Mouse (Mus musculus) heart, adult 2 months (tissue): ENCODE measurements at regions not wholly inside any gene's neighbourhood (a gene's known extent, or its start where the extent isn't known, plus 50 kb on each side); places are given as distances from the start of the nearest gene placed in this dataset.

ENCODE experiments used
- DNase-seq, 2 experiments: peaks; one replicate each; pipeline ENCODE4 v3.0.0; 2021
- H3K27ac ChIP-seq: fragments of 200-600 bp; 2 replicates; pipeline ENCODE4 v1.8.1; 2022
- H3K27me3 ChIP-seq: fragments of 200-500 bp; 2 replicates; pipeline ENCODE4 v1.6.1; 2012; ENCODE audit warnings: mild to moderate bottlenecking, low read length, inconsistent platforms, mixed read lengths; ENCODE audit not compliant: control insufficient read depth, insufficient read depth
- H3K36me3 ChIP-seq: fragments of 200-500 bp; 2 replicates; pipeline ENCODE4 v1.6.1; 2012; ENCODE audit warnings: low read length, inconsistent platforms; ENCODE audit not compliant: control insufficient read depth, insufficient read depth
- H3K4me1 ChIP-seq: fragments of 200-500 bp; 2 replicates; pipeline ENCODE4 v1.6.1; 2011; ENCODE audit warnings: low read length; ENCODE audit not compliant: control insufficient read depth, insufficient read depth
- H3K4me3 ChIP-seq: fragments of 200-600 bp; 2 replicates; pipeline ENCODE4 v1.8.1; 2022
- H3K79me2 ChIP-seq: fragments of 200-500 bp; replicated peaks from 2 replicates; pipeline ENCODE4 v1.6.1; 2012; ENCODE audit warnings: mild to moderate bottlenecking, inconsistent platforms, low read length, moderate library complexity, mixed read lengths; ENCODE audit not compliant: control insufficient read depth, insufficient read depth
- H3K9ac ChIP-seq: fragments of 200-500 bp; 2 replicates; pipeline ENCODE4 v1.6.1; 2012; ENCODE audit warnings: low read depth, mild to moderate bottlenecking, control low read depth, inconsistent platforms, low read length, mixed read lengths
- CTCF ChIP-seq: fragments of 200-600 bp; IDR thresholded peaks from 2 replicates; pipeline ENCODE4 v1.8.1; 2022; ENCODE audit warnings: antibody characterized with exemption, mild to moderate bottlenecking, moderate library complexity
- EP300 ChIP-seq: fragments of 200-500 bp; IDR thresholded peaks from 2 replicates; pipeline ENCODE4 v1.6.1; 2011; ENCODE audit warnings: low read depth, low read length, control low read depth; ENCODE audit not compliant: insufficient read depth
- POLR2A ChIP-seq: fragments of 200-500 bp; IDR thresholded peaks from 2 replicates; pipeline ENCODE4 v1.6.1; 2011; ENCODE audit warnings: mild to moderate bottlenecking, low read depth, low read length, control low read depth; ENCODE audit not compliant: insufficient read depth
- WGBS: fragments of 180-500 bp; shearing (Covaris S2); methylation state at CpG from one replicate; pipeline ENCODE4 v1.1.7; 2018; 5-methylcytosine and 5-hydroxymethylcytosine counted together
- intact Hi-C: fragments of 180-260 bp; cut with DNase I; formaldehyde crosslinking; loops from one replicate; pipeline ENCODE4 v1.15.1; 2025

DNA sequence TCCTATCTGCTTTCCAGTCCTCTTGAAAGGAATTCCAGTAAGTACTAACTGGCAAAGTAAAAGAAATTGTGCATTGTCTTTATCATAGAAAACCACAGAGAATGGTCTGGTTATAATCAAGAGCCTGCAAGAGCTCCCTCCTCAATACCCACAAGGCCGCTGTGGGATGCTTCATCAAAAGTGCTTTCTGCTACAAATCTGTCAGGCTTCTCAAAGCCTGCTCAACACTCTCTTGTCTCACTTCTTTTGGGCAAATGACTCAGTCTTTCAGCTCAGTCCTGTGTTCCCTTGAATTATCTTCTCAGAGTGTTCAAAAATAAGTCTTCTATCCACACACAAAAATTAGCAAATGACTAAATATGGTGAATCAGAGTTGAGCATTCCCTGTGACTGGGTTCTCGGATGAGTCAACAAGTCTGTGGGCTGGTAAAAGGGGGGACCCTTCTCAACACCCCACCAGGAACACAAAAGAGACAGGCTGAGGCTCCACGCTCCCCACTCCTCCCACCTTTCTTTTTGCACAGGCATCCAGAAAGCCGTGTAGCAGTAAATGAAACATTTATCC is 81.8 kb downstream of the Hlx start:
- H3K27me3 ChIP-seq = no peaks in the 10 kb centered on the region
- no peak for TF ChIP-seq CTCF
- no peak for TF ChIP-seq EP300
- no peak for TF ChIP-seq POLR2A
- 89% methylated on average over 4 of the region's 4 CpGs for WGBS
- no peak overlapping the region for H3K27ac ChIP-seq
- DNase-seq = no peak
- no peaks in the 10 kb centered on the region for H3K4me1 ChIP-seq
- H3K36me3 ChIP-seq = no peaks in the 10 kb centered on the region
- no peaks in the 10 kb centered on the region for H3K79me2 ChIP-seq
- no peak overlapping the region for H3K4me3 ChIP-seq
- H3K9ac ChIP-seq = no peak overlapping the region
- intact Hi-C loops = no loop called here

DNA sequence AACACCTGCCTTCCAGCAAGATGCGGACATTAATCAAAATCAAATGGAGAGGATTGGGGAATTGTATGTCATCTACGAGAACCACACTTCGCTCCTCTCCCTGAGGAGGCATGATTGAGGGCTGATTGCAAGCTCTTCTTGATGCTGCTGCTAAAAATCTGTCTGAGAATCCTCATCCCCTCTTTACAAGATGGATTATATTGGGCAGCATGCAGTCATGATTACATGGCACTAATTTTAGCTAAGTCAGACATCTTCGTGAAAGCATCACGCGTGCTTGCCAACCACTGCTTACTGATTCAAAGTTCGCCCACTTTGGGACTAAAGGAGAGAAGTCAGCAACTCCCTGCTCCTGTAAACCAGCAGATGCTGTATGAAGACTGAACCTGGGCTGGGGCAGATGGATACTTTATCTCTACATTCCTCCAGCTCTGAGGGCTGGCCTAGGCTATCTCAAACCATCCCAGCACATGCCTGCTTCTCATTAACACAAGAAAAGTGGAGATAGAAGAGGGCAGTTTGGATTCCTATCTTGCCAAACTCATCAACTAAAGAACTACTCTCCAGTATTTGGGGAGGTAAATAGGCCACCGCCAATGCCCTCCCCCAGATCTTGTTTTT is 84.4 kb downstream of the Hlx start:
- H3K36me3 ChIP-seq = no peaks in the 10 kb centered on the region
- 88% methylated on average over 8 of the region's 8 CpGs for WGBS

DNA sequence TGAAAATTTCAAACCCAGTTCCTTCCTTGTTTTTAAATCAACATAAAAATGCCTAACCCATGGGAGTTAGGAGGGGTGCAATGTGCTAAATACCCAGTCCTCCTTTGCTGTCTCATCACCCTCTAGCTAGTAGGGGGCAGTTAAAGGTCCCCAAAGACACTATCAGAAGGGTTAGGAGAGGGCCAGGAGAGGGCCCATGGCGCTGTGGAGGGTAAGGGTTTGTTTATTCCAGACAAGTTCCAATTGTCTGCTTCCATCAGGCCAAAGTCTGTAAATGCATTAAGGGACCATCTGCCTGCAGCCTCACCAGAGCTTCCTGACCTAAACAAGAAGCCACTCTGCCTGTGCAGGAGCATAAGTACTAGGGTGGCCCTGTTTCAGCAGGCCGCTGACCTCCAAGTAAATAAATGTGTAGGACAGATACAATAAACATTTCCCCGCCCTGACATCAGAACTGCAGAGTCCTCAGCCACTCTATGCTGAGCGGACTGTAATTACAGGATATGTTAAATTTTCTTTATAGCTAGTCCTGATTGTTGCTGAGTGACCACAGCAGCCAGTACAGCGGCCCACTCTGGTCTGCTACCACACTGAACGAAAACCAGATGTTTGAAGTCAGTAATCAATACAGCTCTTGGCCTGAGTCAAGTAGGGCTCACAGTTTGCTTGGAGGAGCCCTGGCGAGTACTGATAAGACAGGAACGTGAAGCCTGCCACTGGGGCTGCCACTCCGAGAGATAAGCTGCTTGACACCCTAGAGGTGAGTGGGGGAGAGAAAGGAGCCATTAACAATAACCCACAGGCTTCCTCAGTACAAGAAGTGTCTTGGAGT is 87.4 kb downstream of the Hlx start:
- Histone ChIP-seq H3K4me1 (no peaks in the 10 kb centered on the region), H3K36me3 (no peaks in the 10 kb centered on the region), H3K4me3 (no peak overlapping the region), H3K27ac (no peak overlapping the region), H3K79me2 (no peaks in the 10 kb centered on the region), H3K27me3 (no peaks in the 10 kb centered on the region), H3K9ac (no peak overlapping the region)
- no peak for TF ChIP-seq EP300
- no peak for TF ChIP-seq POLR2A
- no peak for TF ChIP-seq CTCF
- WGBS = 68% methylated on average over 9 of the region's 9 CpGs
- intact Hi-C loops = no loop called here
- DNase-seq = no peak

More for the DNA sequence above, 84.4 kb downstream of the Hlx start:
- TF ChIP-seq EP300 = no peak
- no peak for TF ChIP-seq POLR2A
- TF ChIP-seq CTCF = no peak
- H3K27ac ChIP-seq = no peak overlapping the region
- H3K4me3 ChIP-seq = no peak overlapping the region
- intact Hi-C loops = no loop called here
- H3K9ac ChIP-seq = no peak overlapping the region
- H3K4me1 ChIP-seq = no peaks in the 10 kb centered on the region
- no peaks in the 10 kb centered on the region for H3K79me2 ChIP-seq
- no peaks in the 10 kb centered on the region for H3K27me3 ChIP-seq
- no peak for DNase-seq

DNA sequence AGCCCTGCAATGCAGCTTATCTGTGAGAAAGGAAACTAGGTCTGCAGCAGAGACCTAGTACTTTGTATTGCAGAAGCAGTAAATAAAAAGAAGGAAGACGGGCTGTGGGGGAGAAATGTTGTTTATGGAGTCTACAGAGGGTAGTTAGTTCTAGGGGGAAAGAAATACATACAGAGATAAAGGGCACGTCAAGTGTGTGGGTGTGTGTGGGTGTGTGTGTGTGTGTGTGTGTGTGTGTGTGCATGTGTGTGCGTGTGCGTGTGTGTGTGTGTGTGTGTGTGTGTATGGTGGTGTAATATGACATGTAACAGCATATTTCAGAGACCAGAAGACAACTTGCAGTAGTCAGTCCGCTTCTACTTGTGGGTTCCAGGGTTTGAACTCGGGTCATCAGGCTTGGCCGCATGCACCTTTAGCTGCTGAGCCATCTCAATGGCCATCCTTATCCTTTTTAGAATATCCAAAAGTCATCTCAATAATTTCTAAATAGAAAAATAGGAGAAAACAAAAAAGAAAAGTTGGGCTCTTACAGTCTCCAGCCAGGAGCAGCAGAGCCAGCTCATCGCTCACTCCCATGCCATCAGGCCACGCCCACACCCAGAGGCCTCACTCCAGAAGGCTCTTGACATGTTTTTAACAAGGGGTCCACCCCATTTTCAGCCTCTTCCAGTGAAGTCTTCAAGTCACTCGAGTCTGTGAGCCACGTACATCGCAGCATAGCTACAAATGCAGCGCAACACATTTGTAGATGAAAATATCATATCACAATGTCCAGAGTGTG is 101.5 kb downstream of the Hlx start:
- no peak for DNase-seq
- WGBS = 80% methylated on average over 13 of the region's 13 CpGs

DNA sequence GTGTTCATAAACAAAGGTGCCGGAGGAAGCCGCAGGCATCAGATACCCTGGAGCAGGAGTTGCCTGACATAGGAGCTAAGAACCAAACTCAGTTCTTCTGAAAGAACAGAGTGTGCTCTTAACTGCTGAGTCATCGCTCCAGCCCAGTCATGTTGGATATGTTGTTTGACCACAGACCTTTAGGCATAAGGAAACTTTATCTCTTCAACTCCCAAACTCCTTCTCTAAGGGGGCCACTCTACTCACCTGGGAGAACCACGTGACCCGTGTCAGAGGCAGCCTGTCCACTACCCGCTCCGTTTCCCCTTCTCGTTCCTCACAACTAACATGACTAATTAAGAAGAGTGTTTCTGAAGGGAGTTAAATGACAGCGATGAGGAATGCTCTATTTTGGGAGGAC is 103.2 kb downstream of the Hlx start:
- no peaks in the 10 kb centered on the region for H3K79me2 ChIP-seq
- no peak overlapping the region for H3K4me3 ChIP-seq
- H3K9ac ChIP-seq = no peak overlapping the region
- no peaks in the 10 kb centered on the region for H3K27me3 ChIP-seq
- H3K4me1 ChIP-seq = peaks cover 3% of the 10 kb centered on the region
- H3K27ac ChIP-seq = no peak overlapping the region
- H3K36me3 ChIP-seq = peaks cover 2% of the 10 kb centered on the region; the same call in 1 of the 2 replicates
- DNase-seq = no peak
- no peak for TF ChIP-seq EP300
- no peak for TF ChIP-seq CTCF
- TF ChIP-seq POLR2A = no peak
- 71% methylated on average over 9 of the region's 9 CpGs for WGBS
- intact Hi-C loops = no loop called here

More for the DNA sequence above, 101.5 kb downstream of the Hlx start:
- H3K27me3 ChIP-seq = no peaks in the 10 kb centered on the region
- H3K9ac ChIP-seq = no peak overlapping the region
- no peak overlapping the region for H3K27ac ChIP-seq
- H3K4me1 ChIP-seq = peaks cover 3% of the 10 kb centered on the region
- intact Hi-C loops = no loop called here
- H3K4me3 ChIP-seq = no peak overlapping the region
- peaks cover 2% of the 10 kb centered on the region; the same call in 1 of the 2 replicates for H3K36me3 ChIP-seq
- TF ChIP-seq EP300 (no peak), CTCF (no peak), POLR2A (no peak)
- no peaks in the 10 kb centered on the region for H3K79me2 ChIP-seq
